Mouse (Mus musculus) lung, postnatal 36 days (tissue): Measurements from ENCODE around the gene Dad1.
A peak's percentile ranks its signal among the peaks of the same experiment; 100 is the strongest.
"Not testable (repeated sequence)": the region's sequence is repeated elsewhere in the genome, so short reads cannot be mapped to it uniquely, and the experiment has no call there.

Experiments
- DNase-seq: peaks from one replicate; pipeline ENCODE4 v3.0.0; 2022; ENCODE audit warnings: mixed read lengths

The Dad1 gene

GRCm38 (mm10) chr14:54244183-54244582 is 9.7 kb downstream of the Dad1 start:
- no peak for DNase-seq

- DNase-seq, result no peak
These were observed 13.4 kb downstream of the Dad1 start for GRCm38 (mm10) chr14:54240542-54240941.

GRCm38 (mm10) chr14:54239002-54239736 is 14.7 kb downstream of the Dad1 start:
- DNase-seq, result peak; percentile 94

GRCm38 (mm10) chr14:54236881-54237280 is 17.0 kb downstream of the Dad1 start:
- no peak for DNase-seq

GRCm38 (mm10) chr14:54235825-54236540 is 17.9 kb downstream of the Dad1 start:
- no peak for DNase-seq

GRCm38 (mm10) chr14:54234231-54235040 is 19.5 kb downstream of the Dad1 start:
- no peak for DNase-seq

- no peak for DNase-seq
These were observed 20.3 kb downstream of the Dad1 start for GRCm38 (mm10) chr14:54233559-54234143.

GRCm38 (mm10) chr14:54232811-54233558 is 20.9 kb downstream of the Dad1 start:
- peak; percentile 78 for DNase-seq

- DNase-seq, result no peak
These were observed 21.8 kb downstream of the Dad1 start for GRCm38 (mm10) chr14:54232143-54232542.

- no peak for DNase-seq
These were observed 22.5 kb downstream of the Dad1 start for GRCm38 (mm10) chr14:54231176-54231956.

GRCm38 (mm10) chr14:54230638-54231150 is 23.2 kb downstream of the Dad1 start:
- DNase-seq, result no peak

GRCm38 (mm10) chr14:54229849-54230248 is 24.1 kb downstream of the Dad1 start:
- DNase-seq, result not testable (repeated sequence)

- DNase-seq, result no peak
These were observed 24.8 kb downstream of the Dad1 start for GRCm38 (mm10) chr14:54228933-54229713.

GRCm38 (mm10) chr14:54228501-54228900 is 25.4 kb downstream of the Dad1 start:
- no peak for DNase-seq

GRCm38 (mm10) chr14:54227911-54228451 is 25.9 kb downstream of the Dad1 start:
- peak; percentile 83 for DNase-seq

GRCm38 (mm10) chr14:54226911-54227811 is 26.7 kb downstream of the Dad1 start:
- peak; percentile 87 for DNase-seq

GRCm38 (mm10) chr14:54225725-54226124 is 28.2 kb downstream of the Dad1 start:
- DNase-seq, result no peak

GRCm38 (mm10) chr14:54224484-54225467 is 29.1 kb downstream of the Dad1 start:
- no peak for DNase-seq
